Mouse (Mus musculus) neutrophil, adult 5-6 weeks (primary cell): Measurements from ENCODE around the gene Arhgap19. TPM values are rescaled to one million over a fixed set of nuclear protein-coding genes. Genes with fewer than 3 reads are reported as not detected.
A peak's percentile ranks its signal among the peaks of the same experiment; 100 is the strongest.

Source experiments
- ATAC-seq: fragments of 151-379, 151-347 bp; 2 replicates; pipeline ENCODE4 v1.8.0; 2017; ENCODE audit warnings: mild to moderate bottlenecking, moderate TSS enrichment; ENCODE audit not compliant: insufficient number of reproducible peaks, poor library complexity, low FRiP score, severe bottlenecking; ENCODE audit errors: extremely low read depth
- total RNA-seq: library from RNA; stranded (forward); fragments of 200-1000 nt; gene quantifications from 2 replicates; pipeline ENCODE4 v1.2.3, GENCODE M21; 2017

Arhgap19 gene
- total RNA-seq, 1 experiment from 2014 or later, result 2.7 TPM

DNA sequence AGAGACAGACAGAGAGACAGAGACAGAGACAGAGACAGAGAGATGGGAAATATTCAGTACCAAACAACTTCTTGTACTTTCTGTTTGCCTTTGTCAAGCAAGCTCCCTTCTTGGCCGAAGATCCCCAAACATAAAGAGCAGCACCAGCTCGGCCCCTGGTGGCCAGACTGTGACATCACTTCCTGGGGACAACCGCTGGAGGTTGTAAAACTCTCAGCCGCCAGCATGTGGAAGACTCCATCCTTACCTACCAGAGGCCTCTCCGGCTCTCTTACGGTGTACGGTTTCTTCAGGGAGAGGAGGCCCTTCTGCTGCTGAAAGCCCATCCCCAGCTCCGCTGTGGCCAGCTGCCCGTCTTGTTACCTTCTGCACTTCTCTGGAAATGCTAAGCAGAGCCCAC lies 40.3 kb downstream of the Arhgap19 start:
- ATAC-seq, result no peak

DNA sequence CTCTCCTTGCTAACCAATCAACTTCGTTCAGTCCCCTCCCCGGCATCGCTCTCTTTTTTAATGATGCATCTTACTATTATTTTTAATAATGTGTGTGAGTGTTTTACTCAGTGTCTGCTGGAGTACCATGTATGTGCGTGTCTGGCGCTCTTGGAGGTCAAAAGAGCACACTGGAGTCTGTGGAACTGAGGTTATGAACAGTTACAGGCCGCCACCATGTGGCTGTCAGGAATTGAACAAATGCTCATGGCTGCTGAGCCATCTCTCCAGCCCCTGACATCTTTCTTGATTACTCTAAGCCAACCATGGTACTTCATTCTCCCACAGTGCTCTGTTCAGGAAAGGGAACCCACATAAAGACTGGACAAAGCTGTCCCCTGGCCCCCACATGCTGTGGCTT lies 42.1 kb downstream of the Arhgap19 start:
- ATAC-seq, result no peak

DNA sequence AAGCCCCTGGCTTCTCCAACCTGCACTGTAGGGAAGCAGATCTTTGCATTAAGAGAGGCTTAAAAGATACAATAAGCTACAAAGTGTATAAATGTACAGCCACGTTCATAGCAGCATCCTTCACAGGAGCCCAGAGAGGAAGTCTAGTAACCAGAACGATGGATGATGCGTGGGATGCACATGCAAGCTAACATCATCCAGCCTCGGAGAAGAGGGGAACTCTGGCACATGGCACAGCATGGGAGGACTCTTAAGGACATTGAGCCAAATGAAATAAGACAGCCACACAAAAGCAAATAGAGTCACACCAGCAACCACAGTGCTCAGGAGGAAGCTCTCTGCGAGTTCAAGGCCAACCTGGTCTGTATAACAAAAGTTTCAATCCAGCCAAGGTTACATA lies 42.6 kb downstream of the Arhgap19 start:
- ATAC-seq, result no peak

DNA sequence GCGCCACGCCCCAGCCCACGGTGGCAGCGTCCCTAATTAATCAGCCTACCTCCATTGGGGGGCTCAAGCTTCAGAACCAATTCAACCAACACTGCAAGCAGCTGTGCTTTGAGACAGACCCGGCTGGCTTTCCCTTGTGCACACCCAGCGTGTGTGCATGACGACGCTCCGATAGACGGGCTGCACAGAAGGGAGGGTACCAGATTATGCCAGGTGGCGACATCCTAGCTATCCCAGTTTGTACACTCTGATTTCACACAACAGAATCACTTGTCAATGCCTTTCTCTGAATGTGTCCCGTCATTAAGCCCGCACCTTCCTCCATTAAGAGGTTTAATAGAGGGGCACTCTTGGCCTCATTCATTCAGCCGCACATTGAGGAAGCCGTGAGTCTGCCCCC lies 47.1 kb downstream of the Arhgap19 start:
- ATAC-seq, result no peak

GRCm38 (mm10) chr19:41751906-41752305 lies 49.9 kb downstream of the Arhgap19 start:
- ATAC-seq, result no peak

GRCm38 (mm10) chr19:41747436-41747835 lies 54.4 kb downstream of the Arhgap19 start:
- no peak for ATAC-seq

DNA sequence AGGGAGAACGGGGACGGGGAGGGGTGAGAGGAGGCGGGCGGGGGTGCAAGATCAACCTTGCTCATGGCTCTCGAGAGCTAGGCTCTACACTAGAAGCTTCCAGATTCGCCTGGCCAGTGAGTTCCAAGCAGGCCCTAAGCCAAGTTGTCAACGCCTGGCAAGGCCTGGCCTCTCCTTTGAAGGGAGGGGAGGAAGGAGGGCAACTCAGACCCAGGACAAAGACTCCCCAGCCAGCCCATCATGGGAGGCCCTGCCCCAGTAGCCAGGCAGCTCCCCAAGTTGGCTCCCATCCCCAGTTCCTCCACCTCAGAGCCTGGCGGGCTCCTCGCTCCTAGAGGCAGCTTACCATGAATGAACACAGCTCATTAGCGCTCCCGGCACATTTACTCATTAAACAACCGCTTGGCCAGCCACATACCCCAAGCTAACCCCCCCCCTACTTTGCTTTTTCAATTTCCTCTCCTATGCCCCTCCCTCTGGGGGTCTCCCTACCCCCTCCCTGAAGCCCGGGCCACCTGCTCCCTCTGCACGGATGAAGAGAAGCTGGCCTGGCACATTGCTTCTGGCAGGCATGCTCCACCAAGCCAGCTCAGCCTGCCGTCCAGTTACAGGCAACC lies 55.8 kb downstream of the Arhgap19 start:
- no peak for ATAC-seq

GRCm38 (mm10) chr19:41743396-41743795 lies 58.5 kb downstream of the Arhgap19 start, which contains the start of gene Slit1:
Slit1 (minus strand) TSS chr19:41743665.
- ATAC-seq, result no peak

DNA sequence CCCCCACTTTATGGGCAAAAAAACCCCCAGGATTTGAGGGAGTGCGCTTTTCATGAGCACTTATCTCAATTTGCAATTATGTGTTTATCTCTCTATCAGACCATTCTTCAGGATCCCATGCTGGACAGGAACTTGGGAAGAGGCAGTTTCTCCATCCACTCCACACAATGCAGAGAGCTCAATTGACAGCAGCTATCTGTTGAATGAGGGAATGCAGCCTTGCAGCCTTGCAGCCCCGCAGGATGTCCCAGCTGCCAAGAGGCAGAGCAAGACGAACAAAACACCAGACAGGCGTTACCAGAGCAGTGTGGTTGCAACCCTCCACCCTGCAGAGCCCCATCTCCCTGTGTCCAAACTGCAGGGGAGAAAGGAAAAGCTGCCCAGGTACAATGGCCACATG lies 63.0 kb downstream of the Arhgap19 start:
- no peak for ATAC-seq

DNA sequence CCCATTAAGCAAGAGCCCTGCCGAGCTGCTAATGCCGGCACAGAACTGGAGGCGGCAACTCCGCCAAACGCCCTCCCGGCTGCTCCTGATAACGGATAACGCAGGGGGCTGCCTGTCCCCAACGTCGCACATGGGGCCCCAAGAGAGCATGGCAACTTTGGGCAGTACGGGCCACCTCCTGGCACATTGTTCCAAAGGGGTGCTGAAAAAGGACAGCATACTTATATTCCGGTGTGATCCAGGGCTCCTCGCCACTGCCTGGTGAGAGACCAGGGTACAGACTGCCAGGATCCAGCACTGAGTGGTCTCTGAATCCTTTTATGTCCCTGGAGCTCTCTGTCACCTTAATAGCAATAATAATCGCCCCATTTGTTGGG lies 63.4 kb downstream of the Arhgap19 start:
- ATAC-seq, result no peak

DNA sequence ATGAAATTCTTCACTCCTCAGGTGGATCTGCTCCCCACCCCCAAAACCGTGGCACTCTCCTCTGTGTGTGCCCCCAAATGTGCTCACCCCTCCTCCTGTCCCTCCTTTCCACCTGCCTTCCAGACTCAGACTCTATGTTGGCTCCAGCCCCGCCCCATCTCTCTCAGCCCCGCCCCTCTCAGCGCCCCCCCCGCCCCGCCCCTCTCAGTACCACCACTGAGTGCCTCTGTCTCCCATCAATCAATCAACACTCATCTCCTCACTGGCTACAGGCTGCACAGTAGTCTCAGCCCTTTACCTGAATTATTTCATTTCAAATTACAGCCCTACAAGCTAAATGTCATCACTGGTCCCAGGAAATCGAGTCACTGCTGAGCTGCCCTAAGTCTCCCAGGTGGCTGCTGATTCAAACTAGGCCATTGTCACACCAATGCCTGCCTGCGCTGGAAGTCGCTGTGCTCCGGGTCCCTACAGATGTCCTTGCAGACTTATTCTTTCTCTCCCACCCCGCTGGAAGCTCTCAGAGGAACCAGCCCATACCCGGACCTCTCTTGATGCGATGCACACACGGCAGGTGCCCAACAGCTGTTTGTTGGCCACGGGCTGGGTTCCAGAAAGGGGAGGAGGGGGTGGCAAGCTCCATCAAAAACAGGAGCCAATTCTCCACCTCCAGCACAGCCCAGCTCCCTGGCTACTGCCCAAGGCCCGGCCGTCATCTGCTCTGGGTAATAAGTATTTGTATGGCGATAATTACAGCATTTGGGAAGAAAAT lies 64.0 kb downstream of the Arhgap19 start:
- no peak for ATAC-seq

DNA sequence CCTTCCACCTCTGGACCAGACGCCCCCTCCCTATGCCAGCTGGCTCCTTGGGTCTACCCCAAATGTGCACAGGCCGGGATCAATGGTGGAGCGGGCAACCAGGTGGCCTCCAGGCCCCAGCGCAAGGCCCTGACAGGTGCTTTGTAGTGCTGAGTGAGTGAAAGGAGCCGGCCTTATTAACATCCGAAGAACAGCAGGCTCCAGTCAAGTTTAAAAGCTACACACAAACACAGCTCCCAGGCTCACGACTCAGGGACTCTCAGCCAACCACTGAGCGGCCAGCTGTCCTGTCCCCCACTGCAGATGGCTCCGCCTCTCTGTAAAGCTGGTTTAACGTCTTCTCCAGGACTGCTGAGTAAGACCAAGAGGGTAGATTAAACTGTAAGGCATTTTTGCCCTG lies 67.2 kb downstream of the Arhgap19 start:
- ATAC-seq, result no peak

- ATAC-seq, result no peak
These were observed 76.4 kb downstream of the Arhgap19 start for GRCm38 (mm10) chr19:41725491-41725890.

GRCm38 (mm10) chr19:41724831-41725470 lies 76.9 kb downstream of the Arhgap19 start:
- 0 out of 2 replicates have a peak, but pooled peaks have one; percentile 13 for ATAC-seq

GRCm38 (mm10) chr19:41723337-41723736 lies 78.5 kb downstream of the Arhgap19 start:
- no peak for ATAC-seq

- no peak for ATAC-seq
These were observed 82.4 kb downstream of the Arhgap19 start for GRCm38 (mm10) chr19:41719436-41719835.
